ENCODE assay signal across 20 mouse cellular contexts in genomic region chr12:69084656-69085055, GRCm38 (mm10).
A peak's percentile ranks its signal among the peaks of the same experiment; 100 is the strongest.
DNase-seq lines count a peak whose midpoint lies in the region; ATAC-seq lines count a peak whose summit lies in the region.
"Had no signal": no experiment of that assay in that cellular context is flagged by ENCODE, and none has a peak within 500 bp of the region (broad histone marks: within the 10 kb centered on the region; RNA-seq: fewer than 3 reads in every experiment).

No protein-coding gene starts in this region.

- H3K36me3 ChIP-seq in forebrain, embryonic 10.5 days (replicated peaks): no peaks in the 10 kb centered on the region
- no peaks in the 10 kb centered on the region for H3K36me3 ChIP-seq in forebrain, embryonic 16.5 days (ENCODE audit: control insufficient read depth, insufficient read depth)
- no peaks in the 10 kb centered on the region for H3K36me3 ChIP-seq in midbrain, embryonic 12.5 days
- H3K36me3 ChIP-seq in midbrain, embryonic 16.5 days (ENCODE audit: control insufficient read depth, insufficient read depth, low read length): no peaks in the 10 kb centered on the region
- no peaks in the 10 kb centered on the region for H3K36me3 ChIP-seq in limb, embryonic 13.5 days
- H3K36me3 ChIP-seq: G1E; heart, embryonic 12.5 days; hindbrain, embryonic 10.5 days had no signal

- no peak for ATAC-seq in forebrain, embryonic 16.5 days
- no peak for ATAC-seq in midbrain, embryonic 12.5 days (ENCODE audit: low FRiP score, low read depth)
- no peak for ATAC-seq in midbrain, embryonic 16.5 days
- no peak for ATAC-seq in limb, embryonic 13.5 days (ENCODE audit: low FRiP score, low read depth)
- ATAC-seq: CD4-positive, CD25-positive, alpha-beta regulatory T cell, adult 4 months; forebrain, embryonic 14.5 days had no signal

- H3K9ac ChIP-seq in forebrain, embryonic 16.5 days (replicated peaks; ENCODE audit: low read depth, low read length): no peak overlapping the region
- no peak overlapping the region for H3K9ac ChIP-seq in midbrain, embryonic 12.5 days (replicated peaks)
- H3K9ac ChIP-seq in midbrain, embryonic 16.5 days (ENCODE audit: low read depth, low read length): no peak overlapping the region
- H3K9ac ChIP-seq in limb, embryonic 13.5 days: no peak overlapping the region
- H3K9ac ChIP-seq: heart, embryonic 12.5 days had no signal

- no peak for DNase-seq in forebrain, embryonic 10.5 days (ENCODE audit: extremely low spot score, low spot score)
- no peak for DNase-seq in spleen, postnatal 14 days (ENCODE audit: low spot score in 2 of 2)
- no peak for DNase-seq in thymus, postnatal 14 days
- DNase-seq: adrenal gland, adult 8-10 months; adrenal gland, postnatal 36 days; B cell, adult 2 months; cerebellum, adult 8-10 months; cerebellum, postnatal 14 days; embryo, embryonic 11 days; gastrocnemius, postnatal 10 days had no signal

- WGBS in forebrain, embryonic 10.5 days: 80% methylated on average over 5 of the region's 5 CpGs
- WGBS in forebrain, embryonic 16.5 days: 68% methylated on average over 5 of the region's 5 CpGs
- WGBS in midbrain, embryonic 12.5 days: 57% methylated on average over 5 of the region's 5 CpGs
- WGBS in midbrain, embryonic 16.5 days: 63% methylated on average over 5 of the region's 5 CpGs
- WGBS in limb, embryonic 13.5 days: 53% methylated on average over 5 of the region's 5 CpGs

- peak overlapping the region; percentile 48; the same call in 1 of the 2 replicates for H3K27ac ChIP-seq in forebrain, embryonic 10.5 days
- no peak overlapping the region for H3K27ac ChIP-seq in forebrain, embryonic 16.5 days (ENCODE audit: low read length)
- 0 out of 2 replicates have a peak overlapping the region, but pooled peaks have one; percentile 12 for H3K27ac ChIP-seq in midbrain, embryonic 12.5 days (replicated peaks)
- no peak overlapping the region for H3K27ac ChIP-seq in midbrain, embryonic 16.5 days (ENCODE audit: low read length)
- peak overlapping the region; percentile 52; the same call in 1 of the 2 replicates for H3K27ac ChIP-seq in limb, embryonic 13.5 days
- H3K27ac ChIP-seq: hindbrain, embryonic 14.5 days had no signal

- H3K4me3 ChIP-seq in forebrain, embryonic 10.5 days: no peak overlapping the region
- H3K4me3 ChIP-seq in forebrain, embryonic 16.5 days (replicated peaks; ENCODE audit: low read length): no peak overlapping the region
- no peak overlapping the region for H3K4me3 ChIP-seq in midbrain, embryonic 12.5 days
- no peak overlapping the region for H3K4me3 ChIP-seq in midbrain, embryonic 16.5 days (ENCODE audit: low read depth, low read length)
- no peak overlapping the region for H3K4me3 ChIP-seq in limb, embryonic 13.5 days
- H3K4me3 ChIP-seq: heart, embryonic 12.5 days had no signal

- no peak overlapping the region for H3K4me2 ChIP-seq in forebrain, embryonic 16.5 days (ENCODE audit: low read length)
- no peak overlapping the region for H3K4me2 ChIP-seq in midbrain, embryonic 12.5 days (replicated peaks)
- H3K4me2 ChIP-seq in midbrain, embryonic 16.5 days (ENCODE audit: low read length): no peak overlapping the region
- H3K4me2 ChIP-seq in limb, embryonic 13.5 days (replicated peaks): peak overlapping the region; percentile 67

- H3K27me3 ChIP-seq in forebrain, embryonic 10.5 days (ENCODE audit: poor library complexity, severe bottlenecking): no peaks in the 10 kb centered on the region
- H3K27me3 ChIP-seq in forebrain, embryonic 16.5 days (replicated peaks; ENCODE audit: control insufficient read depth, insufficient read depth, low read length): no peaks in the 10 kb centered on the region
- H3K27me3 ChIP-seq in midbrain, embryonic 12.5 days: no peaks in the 10 kb centered on the region
- H3K27me3 ChIP-seq in midbrain, embryonic 16.5 days (ENCODE audit: control insufficient read depth, insufficient read depth, low read depth, low read length): no peaks in the 10 kb centered on the region
- H3K27me3 ChIP-seq in limb, embryonic 13.5 days: 0 out of 2 replicates have a peak, but pooled peaks cover 6% of the 10 kb centered on the region

- H3K9me3 ChIP-seq in forebrain, embryonic 10.5 days: no peaks in the 10 kb centered on the region
- H3K9me3 ChIP-seq in forebrain, embryonic 16.5 days (ENCODE audit: control insufficient read depth, low read length): no peaks in the 10 kb centered on the region
- 0 out of 2 replicates have a peak, but pooled peaks cover 2% of the 10 kb centered on the region for H3K9me3 ChIP-seq in midbrain, embryonic 12.5 days
- H3K9me3 ChIP-seq in midbrain, embryonic 16.5 days (replicated peaks; ENCODE audit: control insufficient read depth, low read length, poor library complexity, severe bottlenecking): no peaks in the 10 kb centered on the region
- no peaks in the 10 kb centered on the region for H3K9me3 ChIP-seq in limb, embryonic 13.5 days
- H3K9me3 ChIP-seq: G1E; hindbrain, embryonic 10.5 days had no signal

- peaks cover 37% of the 10 kb centered on the region for H3K4me1 ChIP-seq in forebrain, embryonic 10.5 days
- peaks cover 3% of the 10 kb centered on the region; the same call in 1 of the 2 replicates for H3K4me1 ChIP-seq in forebrain, embryonic 16.5 days (replicated peaks; ENCODE audit: control insufficient read depth, insufficient read depth, low read length)
- peaks cover 10% of the 10 kb centered on the region for H3K4me1 ChIP-seq in midbrain, embryonic 12.5 days
- H3K4me1 ChIP-seq in midbrain, embryonic 16.5 days (ENCODE audit: control insufficient read depth, insufficient read depth, low read length): 0 out of 2 replicates have a peak, but pooled peaks cover 15% of the 10 kb centered on the region
- peaks cover 38% of the 10 kb centered on the region for H3K4me1 ChIP-seq in limb, embryonic 13.5 days
- H3K4me1 ChIP-seq: heart, embryonic 12.5 days had no signal

Comparison
In these comparisons a context has a peak if more than half of its experiments do, and no peak if none do; other contexts are left out.
1. H3K27ac ChIP-seq: peak in forebrain, embryonic 10.5 days (single experiment), midbrain, embryonic 12.5 days (single experiment) and limb, embryonic 13.5 days (single experiment); none in forebrain, embryonic 16.5 days (single experiment) and midbrain, embryonic 16.5 days (single experiment).